Mouse (Mus musculus): ENCODE results near the gene Lrrc28. TPM values are rescaled to one million over a fixed set of nuclear protein-coding genes. Genes with fewer than 3 reads are reported as not detected.

Gene Lrrc28
- total and polyA plus RNA-seq, 2 experiments from 2014 or later, result 32.2 to 70.4 TPM

DNA sequence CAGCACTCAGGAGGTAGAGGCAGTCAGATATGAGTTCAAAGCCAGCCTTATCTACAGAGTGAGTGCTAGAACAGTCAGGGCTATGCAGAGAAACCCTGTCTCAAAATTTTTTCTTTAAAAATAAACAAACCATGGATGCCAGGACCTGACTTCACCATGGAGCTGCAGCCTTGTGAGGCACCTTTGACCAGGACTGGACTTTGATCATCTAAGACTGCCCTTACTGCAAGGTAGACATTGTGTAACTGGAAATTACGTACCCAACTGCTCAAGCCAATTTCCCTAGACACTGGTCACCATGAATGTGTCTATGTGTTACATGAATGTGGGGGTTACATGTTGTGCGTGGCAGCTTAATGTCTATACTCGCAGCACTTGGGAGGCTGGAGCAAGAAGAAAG lies 10.9 kb downstream of the Lrrc28 start:
- Histone ChIP-seq H3K36me3 (ENCODE audit: insufficient read depth) (peaks cover 4% of the 10 kb centered on the region), H3K9ac (no peak overlapping the region), H3K27me3 (ENCODE audit: insufficient read depth, low read length) (no peaks in the 10 kb centered on the region), H3K4me2 (ENCODE audit: low read depth) (no peak overlapping the region), H3K9me3 (ENCODE audit: low read length) (no peaks in the 10 kb centered on the region), H3K4me3 (ENCODE audit: low read depth, low read length) (no peak overlapping the region), H3K4me1 (ENCODE audit: insufficient read depth) (no peaks in the 10 kb centered on the region), H3K27ac (ENCODE audit: low read depth, low read length) (no peak overlapping the region)
- WGBS, result 94% methylated on average over 3 of the region's 3 CpGs
- DNase-seq, result no peak
- TF ChIP-seq CTCF (IDR thresholded peaks at IDR 0.05; ENCODE audit: low read depth), result no peak
- no peak for ATAC-seq

- H3K36me3 ChIP-seq (ENCODE audit: insufficient read depth), result peaks cover 4% of the 10 kb centered on the region
- peak; percentile 54 for TF ChIP-seq CTCF (IDR thresholded peaks at IDR 0.05; ENCODE audit: low read depth)
- 83% methylated on average over 5 of the region's 5 CpGs for WGBS
These were observed 12.7 kb downstream of the Lrrc28 start for GRCm38 (mm10) chr7:67632380-67632779.

GRCm38 (mm10) chr7:67630817-67631216 lies 14.3 kb downstream of the Lrrc28 start:
- Histone ChIP-seq H3K36me3 (ENCODE audit: insufficient read depth) (peaks cover 5% of the 10 kb centered on the region), H3K4me2 (ENCODE audit: low read depth) (no peak overlapping the region), H3K4me1 (ENCODE audit: insufficient read depth) (no peaks in the 10 kb centered on the region), H3K9me3 (ENCODE audit: low read length) (no peaks in the 10 kb centered on the region), H3K4me3 (ENCODE audit: low read depth, low read length) (no peak overlapping the region), H3K27me3 (ENCODE audit: insufficient read depth, low read length) (no peaks in the 10 kb centered on the region), H3K27ac (ENCODE audit: low read depth, low read length) (no peak overlapping the region), H3K9ac (no peak overlapping the region)
- DNase-seq, result peak; percentile 92
- TF ChIP-seq CTCF (IDR thresholded peaks at IDR 0.05; ENCODE audit: low read depth), result peak; percentile 100
- ATAC-seq, result peak; percentile 86
- 9% methylated on average over 2 of the region's 2 CpGs for WGBS

More at GRCm38 (mm10) chr7:67632380-67632779, 12.7 kb downstream of the Lrrc28 start:
- Histone ChIP-seq H3K27ac (ENCODE audit: low read depth, low read length) (no peak overlapping the region), H3K4me3 (ENCODE audit: low read depth, low read length) (no peak overlapping the region), H3K27me3 (ENCODE audit: insufficient read depth, low read length) (no peaks in the 10 kb centered on the region), H3K4me2 (ENCODE audit: low read depth) (no peak overlapping the region), H3K9ac (no peak overlapping the region), H3K9me3 (ENCODE audit: low read length) (no peaks in the 10 kb centered on the region), H3K4me1 (ENCODE audit: insufficient read depth) (no peaks in the 10 kb centered on the region)
- DNase-seq, result no peak
- no peak for ATAC-seq

DNA sequence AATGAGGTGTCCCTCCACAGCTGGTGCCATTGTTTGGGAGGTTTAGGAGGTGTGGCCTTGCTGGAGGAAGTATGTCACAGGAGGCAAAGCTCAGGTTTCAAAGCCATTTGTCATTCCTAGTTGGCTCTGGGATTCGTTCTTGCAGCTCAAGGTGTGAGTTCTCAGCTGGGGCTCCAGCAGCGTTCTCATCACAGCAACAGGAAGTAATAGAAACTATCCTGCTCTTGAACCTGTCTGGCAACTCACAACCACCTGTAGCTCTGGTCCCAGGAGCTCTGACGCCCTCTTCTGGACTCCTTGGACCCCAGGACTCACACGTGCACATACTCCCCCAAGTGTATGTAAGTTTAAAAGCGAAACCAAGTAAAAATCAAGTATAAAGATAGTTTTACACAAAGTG lies 15.4 kb downstream of the Lrrc28 start:
- no peak for ATAC-seq
- WGBS, result 56% methylated on average over 5 of the region's 5 CpGs
- Histone ChIP-seq H3K4me2 (ENCODE audit: low read depth) (no peak overlapping the region), H3K36me3 (ENCODE audit: insufficient read depth) (peaks cover 4% of the 10 kb centered on the region; the same call in 1 of the 2 replicates), H3K9ac (no peak overlapping the region), H3K4me1 (ENCODE audit: insufficient read depth) (no peaks in the 10 kb centered on the region), H3K4me3 (ENCODE audit: low read depth, low read length) (no peak overlapping the region), H3K27ac (ENCODE audit: low read depth, low read length) (no peak overlapping the region), H3K27me3 (ENCODE audit: insufficient read depth, low read length) (no peaks in the 10 kb centered on the region), H3K9me3 (ENCODE audit: low read length) (no peaks in the 10 kb centered on the region)
- DNase-seq, result no peak
- TF ChIP-seq CTCF (IDR thresholded peaks at IDR 0.05; ENCODE audit: low read depth), result peak; percentile 20

DNA sequence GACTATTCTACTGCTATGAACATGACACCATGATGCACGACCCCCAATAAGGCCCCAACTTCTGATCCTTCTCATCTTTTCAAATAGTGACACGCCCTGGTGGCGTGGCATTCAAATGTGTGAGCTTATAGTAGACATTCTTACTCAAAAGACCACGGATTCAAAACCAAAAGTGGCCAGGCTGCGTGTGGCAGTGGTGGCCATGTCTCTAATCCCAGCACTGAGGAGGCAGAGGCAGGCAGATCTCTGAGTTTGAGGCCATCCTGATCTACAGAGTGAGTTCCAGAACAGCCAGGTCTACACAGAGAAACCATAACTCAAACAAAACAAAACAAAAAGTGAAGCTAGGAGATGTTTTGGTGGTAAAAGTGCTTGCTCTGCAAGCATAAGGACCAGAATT lies 18.4 kb downstream of the Lrrc28 start:
- ATAC-seq (no peak), DNase-seq (no peak)
- no peak for TF ChIP-seq CTCF (IDR thresholded peaks at IDR 0.05; ENCODE audit: low read depth)
- 89% methylated on average over 5 of the region's 5 CpGs for WGBS
- H3K4me2 ChIP-seq (ENCODE audit: low read depth), result no peak overlapping the region
- H3K36me3 ChIP-seq (ENCODE audit: insufficient read depth), result peaks cover 4% of the 10 kb centered on the region; the same call in 1 of the 2 replicates
- H3K4me3 ChIP-seq (ENCODE audit: low read depth, low read length), result no peak overlapping the region
- H3K9me3 ChIP-seq (ENCODE audit: low read length), result no peaks in the 10 kb centered on the region
- no peaks in the 10 kb centered on the region for H3K27me3 ChIP-seq (ENCODE audit: insufficient read depth, low read length)
- H3K27ac ChIP-seq (ENCODE audit: low read depth, low read length), result no peak overlapping the region
- H3K9ac ChIP-seq, result no peak overlapping the region
- H3K4me1 ChIP-seq (ENCODE audit: insufficient read depth), result no peaks in the 10 kb centered on the region

DNA sequence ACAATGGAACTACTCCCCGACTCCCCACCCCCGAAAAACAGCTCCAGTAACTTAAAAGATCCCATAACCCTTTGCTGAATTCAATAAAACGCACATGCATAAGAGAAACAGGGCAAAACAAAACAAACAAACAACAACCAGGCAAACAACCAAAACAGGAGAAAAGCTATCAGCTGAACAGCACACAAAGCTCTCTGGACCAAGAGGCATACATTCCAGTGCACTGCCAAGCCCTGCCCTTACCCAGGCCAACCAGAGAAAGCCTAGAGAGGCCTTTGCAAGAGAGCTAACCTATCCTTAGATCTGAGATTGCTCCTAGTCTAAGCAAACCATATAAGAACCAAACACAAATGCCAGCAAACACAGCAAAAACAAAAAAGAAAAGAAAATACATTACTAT lies 22.9 kb downstream of the Lrrc28 start:
- H3K9me3 ChIP-seq (ENCODE audit: low read length), result no peaks in the 10 kb centered on the region
- H3K4me2 ChIP-seq (ENCODE audit: low read depth), result no peak overlapping the region
- 77% methylated on average over 3 of the region's 3 CpGs for WGBS
- no peak overlapping the region for H3K27ac ChIP-seq (ENCODE audit: low read depth, low read length)
- DNase-seq, result no peak
- no peak overlapping the region for H3K9ac ChIP-seq
- no peak for ATAC-seq
- H3K36me3 ChIP-seq (ENCODE audit: insufficient read depth), result peaks cover 4% of the 10 kb centered on the region; the same call in 1 of the 2 replicates
- no peak for TF ChIP-seq CTCF (IDR thresholded peaks at IDR 0.05; ENCODE audit: low read depth)
- H3K27me3 ChIP-seq (ENCODE audit: insufficient read depth, low read length), result no peaks in the 10 kb centered on the region
- H3K4me1 ChIP-seq (ENCODE audit: insufficient read depth), result no peaks in the 10 kb centered on the region
- H3K4me3 ChIP-seq (ENCODE audit: low read depth, low read length), result no peak overlapping the region

DNA sequence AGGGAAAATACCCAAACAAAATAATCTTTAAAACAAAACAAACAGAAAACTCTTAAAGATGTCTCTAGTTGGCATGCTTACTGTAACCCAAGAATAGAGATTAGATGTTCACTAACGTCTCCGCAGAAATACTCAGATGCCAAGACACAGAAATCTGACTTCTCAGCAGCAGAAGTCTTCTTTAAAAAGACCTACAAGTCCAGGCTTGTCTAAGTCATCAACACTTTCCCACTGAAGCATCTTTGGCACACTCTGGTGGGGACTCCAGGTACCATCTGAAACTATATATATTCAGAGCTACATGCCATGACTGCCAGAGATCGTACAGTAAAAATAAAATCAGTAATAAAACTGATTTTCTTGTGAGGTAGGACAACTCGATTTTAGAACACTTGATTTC lies 25.2 kb downstream of the Lrrc28 start:
- Histone ChIP-seq H3K9me3 (ENCODE audit: low read length) (no peaks in the 10 kb centered on the region), H3K4me3 (ENCODE audit: low read depth, low read length) (no peak overlapping the region), H3K9ac (no peak overlapping the region), H3K4me1 (ENCODE audit: insufficient read depth) (no peaks in the 10 kb centered on the region), H3K36me3 (ENCODE audit: insufficient read depth) (no peaks in the 10 kb centered on the region), H3K4me2 (ENCODE audit: low read depth) (no peak overlapping the region), H3K27ac (ENCODE audit: low read depth, low read length) (no peak overlapping the region), H3K27me3 (ENCODE audit: insufficient read depth, low read length) (no peaks in the 10 kb centered on the region)
- ATAC-seq (peak; percentile 85), DNase-seq (peak; percentile 70)
- peak; percentile 71 for TF ChIP-seq CTCF (IDR thresholded peaks at IDR 0.05; ENCODE audit: low read depth)
- 63% methylated on average over 4 of the region's 4 CpGs for WGBS
